Mouse (Mus musculus): ENCODE measurements around the gene Gm4869.
A peak's percentile ranks its signal among the peaks of the same experiment; 100 is the strongest.
"Not testable (repeated sequence)": the region's sequence is repeated elsewhere in the genome, so short reads cannot be mapped to it uniquely, and the experiment has no call there.

Gm4869 gene

GRCm38 (mm10) chr5:140464943-140465342 lies 19.5 kb downstream of the Gm4869 start:
- peak in 1 of 2 experiments; percentile 19 for DNase-seq (ENCODE audit: low spot score in 2 of 2)

GRCm38 (mm10) chr5:140472336-140472735 lies 26.9 kb downstream of the Gm4869 start:
- no peak for DNase-seq (ENCODE audit: low spot score in 2 of 2)

- no peak for DNase-seq (ENCODE audit: low spot score in 2 of 2)
These were observed 36.0 kb downstream of the Gm4869 start for GRCm38 (mm10) chr5:140481458-140481857.

GRCm38 (mm10) chr5:140491142-140491541 lies 45.7 kb downstream of the Gm4869 start:
- no peak for DNase-seq (ENCODE audit: low spot score in 2 of 2)

GRCm38 (mm10) chr5:140492684-140493233 lies 47.3 kb downstream of the Gm4869 start:
- no peak for DNase-seq (ENCODE audit: low spot score in 2 of 2)

GRCm38 (mm10) chr5:140498176-140498575 lies 52.7 kb downstream of the Gm4869 start:
- no peak for DNase-seq (ENCODE audit: low spot score in 2 of 2)

- DNase-seq (ENCODE audit: low spot score in 2 of 2), result no peak
These were observed 55.3 kb downstream of the Gm4869 start for GRCm38 (mm10) chr5:140500736-140501135.

- no peak for DNase-seq (ENCODE audit: low spot score in 2 of 2)
These were observed 56.8 kb downstream of the Gm4869 start for GRCm38 (mm10) chr5:140501982-140502836.

- DNase-seq (ENCODE audit: low spot score in 2 of 2), result not testable (repeated sequence)
These were observed 57.5 kb downstream of the Gm4869 start for GRCm38 (mm10) chr5:140502925-140503324.

- peak; percentile 98 for DNase-seq (ENCODE audit: low spot score in 2 of 2)
These were observed 59.8 kb downstream of the Gm4869 start, which contains the start of gene Chst12 for GRCm38 (mm10) chr5:140505208-140505780. Gene Chst12, plus strand, starts transcription at chr5:140505550.

- peak in 1 of 2 experiments; percentile 27 for DNase-seq (ENCODE audit: low spot score in 2 of 2)
These were observed 60.8 kb downstream of the Gm4869 start for GRCm38 (mm10) chr5:140506096-140506794.

GRCm38 (mm10) chr5:140507466-140508208 lies 62.2 kb downstream of the Gm4869 start:
- DNase-seq (ENCODE audit: low spot score in 2 of 2), result no peak

- DNase-seq (ENCODE audit: low spot score in 2 of 2), result no peak
These were observed 63.2 kb downstream of the Gm4869 start for GRCm38 (mm10) chr5:140508686-140509085.

GRCm38 (mm10) chr5:140509204-140509603 lies 63.8 kb downstream of the Gm4869 start:
- DNase-seq (ENCODE audit: low spot score in 2 of 2), result no peak

GRCm38 (mm10) chr5:140510012-140511000 lies 64.9 kb downstream of the Gm4869 start:
- no peak for DNase-seq (ENCODE audit: low spot score in 2 of 2)

- no peak for DNase-seq (ENCODE audit: low spot score in 2 of 2)
These were observed 68.5 kb downstream of the Gm4869 start for GRCm38 (mm10) chr5:140513921-140514320.

- DNase-seq (ENCODE audit: low spot score in 2 of 2), result no peak
These were observed 69.5 kb downstream of the Gm4869 start for GRCm38 (mm10) chr5:140514799-140515486.

- DNase-seq (ENCODE audit: low spot score in 2 of 2), result no peak
These were observed 71.9 kb downstream of the Gm4869 start for GRCm38 (mm10) chr5:140517159-140517920.

- no peak for DNase-seq (ENCODE audit: low spot score in 2 of 2)
These were observed 72.4 kb downstream of the Gm4869 start for GRCm38 (mm10) chr5:140517921-140518230.
